Mouse (Mus musculus) small intestine, adult 2 months (tissue): ENCODE measurements at regions not wholly inside any gene's neighbourhood (a gene's known extent, or its start where the extent isn't known, plus 50 kb on each side); places are given as distances from the start of the nearest gene placed in this dataset.

Source experiments
- CTCF ChIP-seq: fragments of 200-500 bp; IDR thresholded peaks from 2 replicates; pipeline ENCODE4 v1.5.1; 2012; ENCODE audit warnings: low read depth, mild to moderate bottlenecking, control low read depth, inconsistent platforms, low read length, moderate library complexity, mixed read lengths; ENCODE audit not compliant: insufficient replicate concordance, insufficient read length; ENCODE audit errors: extremely low read depth
- POLR2A ChIP-seq: fragments of 200-500 bp; IDR thresholded peaks from 2 replicates; pipeline ENCODE4 v1.6.1; 2012; ENCODE audit warnings: low read depth, mild to moderate bottlenecking, control low read depth, inconsistent platforms, low read length, moderate library complexity

DNA sequence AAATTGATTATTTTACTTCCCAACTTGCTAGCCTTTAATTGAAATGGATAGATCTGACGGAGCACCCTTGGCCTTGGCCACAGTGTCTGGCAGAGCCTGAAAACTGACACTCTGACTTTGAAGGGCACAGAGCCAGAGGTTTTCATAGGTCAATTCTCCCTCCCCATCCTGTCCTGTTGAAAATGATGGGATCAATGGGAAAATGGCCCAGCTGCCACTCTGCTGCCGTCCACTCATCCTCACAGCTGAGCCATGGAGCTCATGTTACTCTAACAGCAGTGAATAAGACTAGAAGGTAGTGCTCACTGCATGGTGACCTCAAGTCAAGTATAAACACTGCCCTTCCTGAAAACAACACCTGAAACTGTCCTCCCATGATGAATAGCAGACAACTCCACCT, 122.0 kb upstream of the Cdh11 start:
- TF ChIP-seq CTCF (no peak), POLR2A (no peak)
